In genomic region chr14:55885114-55885790, GRCm38 (mm10) we compare ENCODE assay signal across 8 mouse cellular contexts. TPM values are rescaled to one million over a fixed set of nuclear protein-coding genes. Genes with fewer than 3 reads are reported as not detected.
DNase-seq lines count a peak whose midpoint lies in the region; ATAC-seq lines count a peak whose summit lies in the region.

No protein-coding gene starts in this region.

- WGBS in embryonic facial prominence, embryonic 10.5 days: under 1% methylated on average over 27 of the region's 30 CpGs
- WGBS in hindbrain, embryonic 11.5 days: 1% methylated on average over 12 of the region's 30 CpGs
- under 1% methylated on average over 17 of the region's 30 CpGs for WGBS in macrophage (ENCODE audit: missing documents)

- H3K4me3 ChIP-seq in embryonic facial prominence, embryonic 10.5 days: peak overlapping the region; percentile 79
- peak overlapping the region; percentile 63 for H3K4me3 ChIP-seq in hindbrain, embryonic 11.5 days (ENCODE audit: low read depth, low read length)
- H3K4me3 ChIP-seq in macrophage (ENCODE audit: inconsistent target): peak overlapping the region; percentile 84

- no peaks in the 10 kb centered on the region for H3K27me3 ChIP-seq in embryonic facial prominence, embryonic 10.5 days (replicated peaks; ENCODE audit: low read depth, poor library complexity, severe bottlenecking)
- no peaks in the 10 kb centered on the region for H3K27me3 ChIP-seq in hindbrain, embryonic 11.5 days (ENCODE audit: control insufficient read depth, insufficient read depth, low read length)

- H3K4me1 ChIP-seq in embryonic facial prominence, embryonic 10.5 days: peaks cover 50% of the 10 kb centered on the region
- H3K4me1 ChIP-seq in hindbrain, embryonic 11.5 days (replicated peaks; ENCODE audit: control insufficient read depth, insufficient read depth, low read length): no peaks in the 10 kb centered on the region; the same call in 1 of the 2 replicates

- peak; percentile 48 to 74 for DNase-seq in heart, adult 18-20 months
- DNase-seq in heart, postnatal 25 days (ENCODE audit: low spot score): no peak
- DNase-seq in CD4-positive, CD25-positive, alpha-beta regulatory T cell, adult 2 months (ENCODE audit: low read depth, low spot score): peak; percentile 39
- no peak for DNase-seq in embryonic facial prominence, embryonic 10.5 days (ENCODE audit: low spot score)
- DNase-seq in hindbrain, embryonic 11.5 days (ENCODE audit: low spot score): no peak
- no peak for DNase-seq in left cerebral cortex, adult 8-10 months (ENCODE audit: low spot score in 2 of 2)
- no peak for DNase-seq in MN1 (ENCODE audit: low spot score)

- H3K4me2 ChIP-seq in hindbrain, embryonic 11.5 days (replicated peaks; ENCODE audit: low read depth, low read length): peak overlapping the region; percentile 76

- H3K9me3 ChIP-seq in embryonic facial prominence, embryonic 10.5 days: 0 out of 2 replicates have a peak, but pooled peaks cover 2% of the 10 kb centered on the region
- no peaks in the 10 kb centered on the region for H3K9me3 ChIP-seq in hindbrain, embryonic 11.5 days (ENCODE audit: control insufficient read depth, low read length)

- peaks cover 42% of the 10 kb centered on the region for H3K36me3 ChIP-seq in embryonic facial prominence, embryonic 10.5 days (replicated peaks)
- peaks cover 10% of the 10 kb centered on the region; the same call in 1 of the 2 replicates for H3K36me3 ChIP-seq in hindbrain, embryonic 11.5 days (ENCODE audit: control insufficient read depth, insufficient read depth, low read length)
- H3K36me3 ChIP-seq in macrophage (ENCODE audit: inconsistent target): peaks cover 39% of the 10 kb centered on the region

- H3K27ac ChIP-seq in embryonic facial prominence, embryonic 10.5 days (replicated peaks): peak overlapping the region; percentile 95
- peak overlapping the region; percentile 55 for H3K27ac ChIP-seq in hindbrain, embryonic 11.5 days (ENCODE audit: low read depth, low read length)
- peak overlapping the region; percentile 80 for H3K27ac ChIP-seq in macrophage

- peaks cover 19% of the 10 kb centered on the region for H3K79me2 ChIP-seq in macrophage (ENCODE audit: inconsistent target)

- intact Hi-C loops in heart, postnatal 25 days (cut with DNase I): no loop called here

- H3K9ac ChIP-seq in hindbrain, embryonic 11.5 days (ENCODE audit: low read depth, low read length): peak overlapping the region; percentile 81

- ATAC-seq in hindbrain, embryonic 11.5 days (ENCODE audit: low FRiP score): peak; percentile 84

RNA-seq across cellular contexts. Expression of gene Khnyn, which starts 0.5 kb away (rescaled TPM):
- total RNA-seq in heart, adult 18-20 months (2021): 10 to 100 TPM in 1 of 2 experiments, 1 to 10 TPM in 1; 8.6 to 10.0 TPM
- 10 to 100 TPM; 11.6 to 13.5 TPM for total RNA-seq in heart, postnatal 25 days (2021)
- 31.0 and 33.0 TPM in 2 replicates for polyA plus RNA-seq in embryonic facial prominence, embryonic 10.5 days (2016; fragmentation: Nextera tagmentation; extraction: Ambion mirVana)
- 7.8 and 9.3 TPM in 2 replicates for polyA plus RNA-seq in hindbrain, embryonic 11.5 days (2014; fragmentation: Nextera tagmentation; extraction: Ambion mirVana)
- 10 to 100 TPM; 51.6 to 86.4 (median 64.2) TPM for total RNA-seq in macrophage (2018; cell fraction: chromatin; rRNA removed)
- 10 to 100 TPM in 25 of 26 experiments, 1 to 10 TPM in 1; 9.3 to 22.7 (median 15.9) TPM for total RNA-seq in macrophage (2018; cell fraction: cytosol; rRNA removed)
- total RNA-seq in macrophage (2018; cell fraction: nucleus; rRNA removed): 10 to 100 TPM; 43.2 to 84.7 (median 67.1) TPM
- 7.7 to 19.3 TPM (median 13.1 TPM) in 3 replicates for polyA plus RNA-seq in macrophage (2018)
- total RNA-seq in left cerebral cortex, adult 8-10 months (2022): 10 to 100 TPM; 12.7 to 15.8 (median 13.0) TPM

RNA-seq across cellular contexts. Expression of gene Cbln3, which starts 1.1 kb away (rescaled TPM):
- total RNA-seq in heart, adult 18-20 months (2021): not detected
- under 1 TPM in 1 of 2 experiments, not detected in 1; 0.14 TPM for total RNA-seq in heart, postnatal 25 days (2021)
- 0.09 and 0.15 TPM in 2 replicates for polyA plus RNA-seq in embryonic facial prominence, embryonic 10.5 days (2016; fragmentation: Nextera tagmentation; extraction: Ambion mirVana)
- 0.17 and 0.31 TPM in 2 replicates for polyA plus RNA-seq in hindbrain, embryonic 11.5 days (2014; fragmentation: Nextera tagmentation; extraction: Ambion mirVana)
- total RNA-seq in macrophage (2018; cell fraction: chromatin; rRNA removed): under 1 TPM in 3 of 26 experiments, not detected in 23; 0.08 to 0.61 (median 0.25) TPM
- total RNA-seq in macrophage (2018; cell fraction: cytosol; rRNA removed): under 1 TPM in 5 of 26 experiments, not detected in 21; under 0.01 to 0.07 (median 0.03) TPM
- under 1 TPM in 2 of 26 experiments, not detected in 24; 0.13 TPM for total RNA-seq in macrophage (2018; cell fraction: nucleus; rRNA removed)
- polyA plus RNA-seq in macrophage (2018): not detected in 3 replicates
- under 1 TPM; 0.09 to 0.52 (median 0.23) TPM for total RNA-seq in left cerebral cortex, adult 8-10 months (2022)

RNA-seq across cellular contexts. Expression of gene Sdr39u1, which starts 14.8 kb away (rescaled TPM):
- total RNA-seq in heart, adult 18-20 months (2021): 100 to 1,000 TPM; 119 to 138 TPM
- 100 to 1,000 TPM; 107 to 108 TPM for total RNA-seq in heart, postnatal 25 days (2021)
- 45.5 and 57.5 TPM in 2 replicates for polyA plus RNA-seq in embryonic facial prominence, embryonic 10.5 days (2016; fragmentation: Nextera tagmentation; extraction: Ambion mirVana)
- polyA plus RNA-seq in hindbrain, embryonic 11.5 days (2014; fragmentation: Nextera tagmentation; extraction: Ambion mirVana): 39.7 and 41.9 TPM in 2 replicates
- total RNA-seq in macrophage (2018; cell fraction: chromatin; rRNA removed): 1 to 10 TPM in 9 of 26 experiments, under 1 TPM in 2, not detected in 15; 0.50 to 4.6 (median 2.1) TPM
- 1 to 10 TPM in 19 of 26 experiments, under 1 TPM in 7; 0.32 to 3.0 (median 1.3) TPM for total RNA-seq in macrophage (2018; cell fraction: cytosol; rRNA removed)
- total RNA-seq in macrophage (2018; cell fraction: nucleus; rRNA removed): 1 to 10 TPM in 10 of 26 experiments, under 1 TPM in 6, not detected in 10; 0.56 to 4.7 (median 1.1) TPM
- polyA plus RNA-seq in macrophage (2018): 1.5 to 3.1 TPM (median 2.0 TPM) in 3 replicates
- 100 to 1,000 TPM; 101 to 123 (median 111) TPM for total RNA-seq in left cerebral cortex, adult 8-10 months (2022)

RNA-seq across cellular contexts. Expression of gene Nynrin, which starts 31.4 kb away (rescaled TPM):
- 1 to 10 TPM; 7.2 to 7.4 TPM for total RNA-seq in heart, adult 18-20 months (2021)
- 1 to 10 TPM; 8.2 to 9.7 TPM for total RNA-seq in heart, postnatal 25 days (2021)
- 36.0 and 38.1 TPM in 2 replicates for polyA plus RNA-seq in embryonic facial prominence, embryonic 10.5 days (2016; fragmentation: Nextera tagmentation; extraction: Ambion mirVana)
- 8.3 and 8.8 TPM in 2 replicates for polyA plus RNA-seq in hindbrain, embryonic 11.5 days (2014; fragmentation: Nextera tagmentation; extraction: Ambion mirVana)
- total RNA-seq in macrophage (2018; cell fraction: chromatin; rRNA removed): 1 to 10 TPM in 5 of 26 experiments, under 1 TPM in 18, not detected in 3; 0.11 to 4.0 (median 0.61) TPM
- 1 to 10 TPM in 9 of 26 experiments, under 1 TPM in 17; 0.23 to 1.5 (median 0.66) TPM for total RNA-seq in macrophage (2018; cell fraction: cytosol; rRNA removed)
- 1 to 10 TPM in 12 of 26 experiments, under 1 TPM in 14; 0.43 to 2.5 (median 0.90) TPM for total RNA-seq in macrophage (2018; cell fraction: nucleus; rRNA removed)
- polyA plus RNA-seq in macrophage (2018): 0.69 to 1.1 TPM (median 0.70 TPM) in 3 replicates
- 10 to 100 TPM in 2 of 4 experiments, 1 to 10 TPM in 2; 7.3 to 13.3 (median 11.3) TPM for total RNA-seq in left cerebral cortex, adult 8-10 months (2022)

RNA-seq across cellular contexts. Expression of gene Cma1, which starts 59.2 kb away (rescaled TPM):
- total RNA-seq in heart, adult 18-20 months (2021): 1 to 10 TPM; 1.6 to 2.5 TPM
- 1 to 10 TPM; 1.0 to 2.5 TPM for total RNA-seq in heart, postnatal 25 days (2021)
- not detected in 2 replicates for polyA plus RNA-seq in embryonic facial prominence, embryonic 10.5 days (2016; fragmentation: Nextera tagmentation; extraction: Ambion mirVana)
- polyA plus RNA-seq in hindbrain, embryonic 11.5 days (2014; fragmentation: Nextera tagmentation; extraction: Ambion mirVana): not detected in 2 replicates
- total RNA-seq in macrophage (2018; cell fraction: chromatin; rRNA removed): not detected
- total RNA-seq in macrophage (2018; cell fraction: cytosol; rRNA removed): not detected
- not detected for total RNA-seq in macrophage (2018; cell fraction: nucleus; rRNA removed)
- polyA plus RNA-seq in macrophage (2018): not detected in 3 replicates
- total RNA-seq in left cerebral cortex, adult 8-10 months (2022): not detected

Comparison
In these comparisons a context has a peak if more than half of its experiments do, and no peak if none do; other contexts are left out.
1. DNase-seq: peak in heart, adult 18-20 months (2 of 2) and CD4-positive, CD25-positive, alpha-beta regulatory T cell, adult 2 months (single experiment); none in heart, postnatal 25 days (single experiment), embryonic facial prominence, embryonic 10.5 days (single experiment), hindbrain, embryonic 11.5 days (single experiment), left cerebral cortex, adult 8-10 months (0 of 2) and MN1 (single experiment).
2. Peak in every context shown above with its lines, with median percentiles within 50 percentile points of each other: H3K27ac ChIP-seq and H3K4me3 ChIP-seq.